Mouse (Mus musculus): ENCODE measurements around the gene Gm20388. TPM values are rescaled to one million over a fixed set of nuclear protein-coding genes. Genes with fewer than 3 reads are reported as not detected.

The Gm20388 gene
- total RNA-seq, 2 experiments from 2014 or later, result 1.3 to 8.5 TPM

DNA sequence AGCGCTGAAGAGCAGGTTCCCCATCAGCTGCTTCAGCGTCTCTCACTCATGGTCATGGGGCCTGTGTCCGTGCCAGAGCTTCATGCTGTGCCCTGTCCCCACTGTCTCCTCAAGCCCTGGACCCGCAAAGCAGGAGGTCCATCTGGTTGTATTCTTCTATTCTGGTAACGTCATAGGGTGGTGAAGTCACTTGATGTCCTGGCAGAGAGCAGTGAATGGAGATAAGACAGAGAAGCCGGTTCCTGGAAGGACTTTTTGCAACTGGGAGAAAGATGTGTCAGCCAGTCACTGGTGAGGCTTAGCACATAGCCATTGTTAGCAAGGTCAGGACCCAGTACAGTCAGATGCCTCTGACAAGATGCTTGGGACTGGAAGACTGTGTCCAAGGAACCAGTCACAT, 2172.8 kb downstream of the Gm20388 start:
- no peak for DNase-seq (ENCODE audit: low spot score in 2 of 2)

- no peak for DNase-seq (ENCODE audit: low spot score in 2 of 2)
Observed at GRCm38 (mm10) chr8:122084145-122084544, 2173.5 kb downstream of the Gm20388 start.

DNA sequence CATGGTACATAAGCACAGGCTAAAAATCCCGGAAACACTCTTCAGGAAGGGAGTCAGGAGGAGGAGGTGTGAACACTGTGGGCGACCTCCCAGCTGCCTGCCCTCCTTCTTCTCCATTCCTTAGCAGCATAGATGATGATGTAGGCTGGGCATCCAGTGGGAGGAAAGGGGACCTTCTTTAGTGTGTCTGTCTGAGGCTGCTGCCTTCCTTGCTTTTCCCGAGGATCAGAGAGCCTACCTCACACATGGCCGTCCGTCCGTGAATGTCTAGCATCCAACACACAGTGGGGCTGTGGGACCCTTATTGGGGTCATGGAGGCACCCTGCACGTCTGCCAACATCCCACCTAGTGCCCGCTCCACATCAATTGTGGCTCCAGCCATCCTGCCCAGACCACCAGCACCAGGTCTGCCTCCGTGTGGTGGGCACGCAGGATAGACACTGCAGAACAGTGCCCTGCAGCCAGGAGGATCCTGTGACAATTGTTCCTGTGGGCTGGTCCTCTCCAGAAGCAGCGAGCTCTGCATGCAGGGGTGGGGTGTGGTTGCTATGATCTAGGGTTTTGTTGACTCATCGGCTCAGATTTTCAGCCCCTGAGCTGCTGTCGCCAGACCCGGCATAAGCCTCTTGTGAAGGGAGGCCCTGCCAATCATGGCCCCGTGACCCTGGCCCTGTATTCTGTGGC, 2174.2 kb downstream of the Gm20388 start:
- DNase-seq (ENCODE audit: low spot score in 2 of 2), result no peak

DNA sequence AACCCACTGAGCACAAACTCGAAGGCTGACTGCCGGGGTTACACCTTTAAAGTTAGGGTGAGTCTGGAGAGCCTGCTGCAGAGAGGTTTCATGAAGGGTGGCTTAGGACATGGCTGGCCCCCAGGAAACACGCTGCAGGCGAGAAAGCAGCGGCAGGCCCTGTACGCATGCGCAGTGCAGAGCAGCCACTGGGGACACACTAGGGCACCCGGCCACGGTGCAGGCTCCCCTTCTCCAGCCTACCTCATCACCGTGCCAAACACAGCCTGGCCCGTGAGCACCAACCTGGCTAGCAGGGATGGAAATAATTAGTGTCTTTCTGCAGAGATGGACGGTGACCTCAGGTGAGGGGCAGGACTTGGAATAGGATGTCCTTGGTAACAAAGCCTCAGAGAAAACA, 2175.4 kb downstream of the Gm20388 start:
- no peak for DNase-seq (ENCODE audit: low spot score in 2 of 2)

DNA sequence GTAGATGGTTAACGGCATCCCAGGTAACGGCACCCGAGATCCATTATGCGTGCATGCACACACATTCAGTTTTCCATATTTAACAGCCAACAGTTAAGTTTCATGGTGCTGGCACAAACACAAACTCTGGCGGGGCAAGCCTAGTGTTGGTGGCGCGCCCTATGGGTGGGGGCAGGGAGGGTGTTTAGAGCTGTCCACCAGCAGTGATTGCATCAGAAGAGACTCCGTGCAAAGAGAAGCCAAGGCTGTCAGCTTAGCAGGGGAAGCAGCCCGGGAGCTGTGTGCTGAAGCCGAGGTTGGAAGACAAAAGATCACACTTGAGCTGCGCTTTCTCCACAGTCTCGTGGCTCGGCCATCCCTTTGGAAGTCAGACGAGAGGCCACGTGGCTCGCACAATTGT, 2178.0 kb downstream of the Gm20388 start:
- DNase-seq (ENCODE audit: low spot score in 2 of 2), result no peak

GRCm38 (mm10) chr8:122089186-122089700, 2178.6 kb downstream of the Gm20388 start:
- DNase-seq (ENCODE audit: low spot score in 2 of 2), result no peak

DNA sequence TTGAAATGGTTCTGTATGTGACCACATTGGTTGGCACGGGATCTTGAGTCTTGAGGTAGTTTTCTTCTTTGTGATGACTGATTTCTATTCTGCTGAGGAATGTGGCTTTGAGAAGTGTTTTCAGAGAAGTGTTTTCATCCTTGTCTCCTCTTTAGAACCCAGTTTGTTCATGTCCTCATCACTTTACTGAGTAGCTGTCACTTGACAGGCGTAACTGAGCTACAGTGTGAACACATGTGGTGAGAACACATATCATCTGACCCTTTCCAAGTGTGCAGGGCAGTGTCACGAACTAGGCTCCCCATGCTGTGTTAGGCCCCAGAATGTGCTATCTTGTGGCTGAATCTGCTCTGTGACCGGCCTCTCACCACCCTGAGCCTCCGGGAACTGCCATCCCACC, 2181.8 kb downstream of the Gm20388 start:
- no peak for DNase-seq (ENCODE audit: low spot score in 2 of 2)

DNA sequence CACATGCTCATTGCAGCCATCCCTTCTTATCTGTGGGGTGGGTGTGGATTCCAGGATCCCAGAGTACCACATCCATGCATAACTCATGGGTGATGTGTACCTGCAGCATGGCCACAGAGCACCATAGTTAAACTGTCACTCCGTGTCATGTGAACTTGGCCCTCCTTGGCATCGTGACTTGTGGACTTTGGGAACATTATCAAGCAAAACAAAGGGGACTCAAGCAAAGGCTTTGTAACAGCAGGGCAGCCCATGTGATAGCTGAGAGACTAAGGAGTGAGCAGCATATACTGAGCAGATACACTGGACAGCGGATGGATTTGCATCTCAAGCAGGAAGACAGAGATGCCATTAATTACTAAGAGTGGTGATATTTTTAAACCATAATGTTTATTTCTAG, 2188.1 kb downstream of the Gm20388 start:
- no peak for DNase-seq (ENCODE audit: low spot score in 2 of 2)

DNA sequence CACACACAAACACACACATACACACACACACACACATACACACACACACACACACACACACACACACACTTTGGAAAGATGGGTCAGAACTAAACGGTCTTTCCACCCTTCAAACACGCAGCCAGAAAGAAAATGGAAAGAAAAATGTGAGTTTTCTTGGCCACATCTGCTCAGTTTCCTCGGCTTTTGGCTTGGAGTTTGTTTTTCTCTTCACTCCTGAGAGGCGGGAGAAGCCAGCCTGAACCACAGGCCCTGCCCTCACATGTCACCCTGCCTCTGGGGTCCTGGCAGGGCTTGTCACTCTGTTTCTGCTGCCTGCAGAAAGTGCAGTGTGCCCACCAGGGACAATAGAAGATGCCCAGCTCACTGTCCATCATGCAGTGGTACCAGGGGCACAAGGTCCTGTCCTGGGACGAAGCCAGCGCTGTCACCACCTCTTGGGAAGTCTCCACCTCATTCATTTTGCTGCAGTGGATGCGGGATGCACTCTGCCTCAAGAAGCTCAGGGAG, 2189.1 kb downstream of the Gm20388 start:
- DNase-seq (ENCODE audit: low spot score in 2 of 2), result no peak

DNA sequence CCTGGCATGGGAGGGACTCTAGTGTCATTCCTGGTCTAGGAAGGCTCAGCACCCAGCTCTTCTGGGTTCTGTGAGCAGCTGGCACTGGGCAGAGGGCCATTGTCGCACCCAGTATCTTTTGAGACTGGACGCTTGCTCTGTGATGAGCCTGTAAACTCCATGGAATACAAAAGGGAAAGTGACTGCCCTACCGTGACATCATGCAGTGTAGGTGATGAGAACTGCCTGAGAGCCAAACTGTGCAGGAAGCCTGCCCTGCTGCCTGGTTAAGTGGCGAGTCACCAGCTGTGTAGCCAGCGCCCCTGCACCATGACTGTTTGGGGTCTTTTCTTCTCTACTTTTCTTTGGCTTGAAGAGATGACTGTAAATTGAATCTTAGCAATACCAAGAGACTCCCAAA, 2191.2 kb downstream of the Gm20388 start:
- no peak for DNase-seq (ENCODE audit: low spot score in 2 of 2)

DNA sequence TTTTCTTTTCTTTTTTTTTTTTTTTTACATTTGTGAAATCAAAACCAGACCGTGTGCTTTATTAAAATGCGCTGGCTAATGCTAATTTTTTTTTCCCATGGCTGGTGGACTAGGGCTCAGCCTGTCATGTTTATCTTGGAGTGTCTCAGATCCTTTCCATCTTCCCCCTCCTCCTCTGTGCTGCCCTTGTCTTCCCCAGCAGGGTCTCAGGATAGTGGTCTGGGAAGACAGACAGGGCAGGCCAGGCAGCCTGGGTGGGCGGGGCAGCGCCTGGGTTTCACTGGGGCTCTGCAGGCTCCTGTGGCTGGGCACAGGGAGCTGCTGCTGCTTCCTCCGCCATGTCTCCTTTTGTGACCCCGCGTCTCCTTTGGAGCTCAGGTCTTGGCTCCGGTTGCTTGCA, 2191.6 kb downstream of the Gm20388 start:
- no peak for DNase-seq (ENCODE audit: low spot score in 2 of 2)

DNA sequence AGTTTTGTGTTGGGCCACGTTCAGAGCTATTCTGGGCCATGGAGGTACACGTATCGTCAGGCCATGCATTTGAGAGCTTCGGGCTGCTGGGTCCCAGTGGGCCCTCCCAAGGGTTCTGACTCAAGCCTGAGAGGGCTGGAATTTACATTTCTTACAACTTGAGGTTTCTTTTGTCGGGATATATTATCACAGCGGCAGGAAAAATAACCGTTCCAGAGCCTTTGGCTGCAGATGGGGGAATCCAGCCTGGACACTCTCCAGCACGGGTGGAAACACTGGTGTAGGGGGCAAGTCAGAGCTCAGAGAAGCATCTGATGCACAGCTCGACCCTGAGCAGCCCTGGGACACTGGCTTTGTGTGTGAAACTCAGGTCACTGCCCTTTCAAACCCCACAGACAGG, 2192.6 kb downstream of the Gm20388 start:
- no peak for DNase-seq (ENCODE audit: low spot score in 2 of 2)

GRCm38 (mm10) chr8:122104658-122105057, 2194.0 kb downstream of the Gm20388 start:
- DNase-seq (ENCODE audit: low spot score in 2 of 2), result no peak

GRCm38 (mm10) chr8:122106270-122106669, 2195.6 kb downstream of the Gm20388 start:
- DNase-seq (ENCODE audit: low spot score in 2 of 2), result peak; percentile 42 to 56

DNA sequence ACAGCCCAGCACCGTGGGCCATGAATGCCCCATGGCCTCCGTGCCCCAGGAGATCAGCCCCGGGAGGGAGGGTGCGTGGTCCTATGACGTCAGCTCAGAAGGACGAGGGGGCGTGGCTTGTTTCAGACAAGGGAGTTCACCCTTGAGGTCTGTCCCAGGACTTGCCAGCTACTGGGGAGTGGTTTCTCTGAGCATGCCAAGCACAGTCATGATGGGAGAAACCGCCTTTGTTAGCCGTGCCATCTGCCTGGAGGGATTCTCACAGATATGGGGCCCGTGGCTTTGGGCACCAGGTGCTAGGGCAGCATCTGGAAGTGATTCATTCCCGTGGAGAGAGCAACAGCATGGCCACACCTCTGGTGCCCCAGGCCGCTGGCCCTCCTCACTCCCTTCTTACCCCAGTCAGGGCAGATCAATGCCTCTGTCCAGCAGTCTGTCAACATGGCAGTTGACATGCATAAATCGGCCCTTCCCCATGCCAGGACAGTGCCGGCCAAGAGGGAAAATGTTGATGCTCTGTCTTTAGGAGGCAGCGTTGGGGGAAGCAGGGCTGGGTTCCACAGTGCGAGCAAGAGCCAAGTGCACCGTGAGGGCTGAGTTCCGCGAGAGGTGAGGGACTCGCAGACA, 2199.7 kb downstream of the Gm20388 start:
- DNase-seq (ENCODE audit: low spot score in 2 of 2), result no peak

DNA sequence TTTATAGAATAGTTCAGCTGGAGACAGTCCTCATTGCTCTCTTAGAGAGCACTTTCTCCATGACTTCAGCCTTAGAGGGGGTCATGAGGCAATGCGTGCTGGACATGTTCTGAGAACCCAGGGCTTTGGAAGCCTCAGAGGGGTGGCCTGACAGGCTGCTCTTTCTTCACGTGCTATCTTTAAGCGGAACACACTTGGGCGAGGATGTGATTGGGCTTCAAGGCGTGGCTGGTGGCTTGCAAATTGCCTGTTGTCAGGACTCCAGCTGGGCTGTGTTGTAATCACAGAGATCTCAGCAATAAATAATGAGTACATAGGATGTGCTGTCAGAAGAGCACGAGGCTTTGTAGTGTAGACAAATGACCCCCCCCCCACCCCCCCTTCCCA, 2200.2 kb downstream of the Gm20388 start:
- DNase-seq (ENCODE audit: low spot score in 2 of 2), result no peak

GRCm38 (mm10) chr8:122111745-122112144, 2201.1 kb downstream of the Gm20388 start:
- DNase-seq (ENCODE audit: low spot score in 2 of 2), result no peak

DNA sequence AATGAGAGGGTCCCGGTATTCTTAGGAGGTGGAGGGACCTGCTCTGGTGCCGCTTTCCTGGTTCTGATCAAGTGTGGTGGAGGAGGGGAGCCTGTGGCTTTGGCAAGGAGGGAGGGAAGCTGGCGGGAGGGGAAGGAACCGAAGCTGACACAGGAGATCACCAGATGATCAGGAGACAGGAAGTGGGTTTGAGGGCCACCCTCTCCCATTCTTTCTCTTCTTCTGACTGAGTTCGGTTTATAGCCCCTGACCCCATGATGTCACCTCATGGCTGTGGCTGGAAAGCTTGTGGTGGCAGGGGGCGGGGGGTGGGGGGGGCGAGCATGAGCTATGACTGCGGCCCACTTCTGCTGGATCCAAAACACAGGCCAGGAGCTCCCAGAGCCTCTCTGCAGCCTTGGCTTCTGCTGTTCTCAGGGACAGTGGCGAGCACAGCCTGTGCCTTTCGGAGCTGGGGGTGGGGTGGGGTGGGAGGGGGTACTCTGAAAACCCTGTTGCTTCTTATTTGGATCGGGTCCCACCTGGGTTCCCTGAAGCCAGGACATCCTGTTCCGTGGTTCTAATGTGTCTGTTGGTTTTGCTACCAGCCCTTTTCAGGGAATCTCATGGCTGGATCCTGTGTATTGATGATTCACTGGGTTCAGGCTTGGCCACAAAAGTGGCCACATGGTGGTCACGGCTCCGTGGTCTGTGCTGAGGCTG, 2201.8 kb downstream of the Gm20388 start:
- no peak for DNase-seq (ENCODE audit: low spot score in 2 of 2)

DNA sequence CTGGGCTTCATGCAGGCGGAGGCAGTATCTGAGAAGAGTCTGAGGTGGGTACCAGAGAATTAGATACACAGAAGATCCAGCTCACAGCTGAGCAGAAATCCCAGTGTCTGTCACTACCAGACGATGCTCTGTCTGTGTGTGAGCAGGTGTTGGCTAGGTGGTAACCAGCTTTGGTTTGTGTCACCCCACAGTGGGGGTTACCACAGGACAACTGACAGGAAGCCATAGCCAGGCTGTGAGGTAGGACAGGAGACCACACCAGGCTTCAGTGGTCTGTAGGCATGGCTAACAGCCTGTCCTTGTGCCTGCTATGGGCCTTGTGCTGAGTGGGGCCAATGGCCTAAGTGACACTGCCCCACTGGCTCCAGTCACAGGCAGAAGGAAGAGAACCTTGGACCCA, 2204.2 kb downstream of the Gm20388 start:
- DNase-seq (ENCODE audit: low spot score in 2 of 2), result no peak

DNA sequence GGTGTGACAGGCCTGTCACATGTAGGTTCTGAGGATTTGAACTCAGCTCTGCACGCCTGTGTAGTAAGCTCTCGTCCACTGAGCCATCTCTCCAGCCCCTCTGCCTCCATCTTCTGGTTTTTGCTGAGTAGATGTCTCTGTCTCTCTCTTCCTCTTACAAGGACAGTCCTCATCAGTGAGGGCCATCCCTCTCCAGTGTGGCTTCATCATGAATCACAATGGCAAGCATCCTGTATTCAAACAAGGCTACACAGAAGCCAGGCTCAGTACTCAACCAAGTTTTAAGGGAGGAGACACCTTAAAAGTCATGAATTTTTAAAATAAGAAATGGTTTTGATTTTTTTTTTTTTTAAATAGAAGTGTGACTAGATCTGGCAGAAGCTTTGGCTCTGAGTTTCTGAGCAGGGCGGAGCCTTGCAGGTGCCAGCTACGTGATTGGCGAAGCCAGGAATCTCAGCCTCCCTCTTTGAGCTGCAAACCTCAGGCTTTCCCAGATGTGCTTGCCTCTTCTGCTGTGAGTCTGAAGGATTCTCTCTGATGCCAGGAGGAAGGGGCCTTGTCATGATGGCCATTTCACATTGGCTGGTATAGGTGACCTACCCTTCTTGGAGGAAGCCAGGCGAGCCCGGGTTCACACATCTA, 2206.2 kb downstream of the Gm20388 start:
- DNase-seq (ENCODE audit: low spot score in 2 of 2), result no peak

DNA sequence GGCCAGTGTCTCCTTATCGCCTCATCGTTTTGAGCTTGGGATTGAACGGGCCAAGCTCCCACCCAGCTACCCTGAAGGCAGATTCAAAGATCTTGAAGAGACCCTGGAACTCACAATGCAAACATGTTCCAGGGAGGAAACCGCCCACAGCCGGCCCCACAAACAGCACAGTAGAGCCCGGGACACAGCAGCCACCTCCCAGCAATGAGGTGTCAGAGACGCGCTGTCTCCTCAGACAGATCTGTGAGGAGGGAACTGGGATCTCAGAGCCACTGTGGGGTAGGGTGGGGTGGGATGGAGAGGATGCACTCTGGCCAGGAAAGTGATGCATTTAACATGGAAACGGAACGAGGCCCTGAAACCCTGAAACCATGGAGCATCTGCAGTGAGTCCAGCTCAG, 2207.5 kb downstream of the Gm20388 start:
- DNase-seq (ENCODE audit: low spot score in 2 of 2), result no peak

DNA sequence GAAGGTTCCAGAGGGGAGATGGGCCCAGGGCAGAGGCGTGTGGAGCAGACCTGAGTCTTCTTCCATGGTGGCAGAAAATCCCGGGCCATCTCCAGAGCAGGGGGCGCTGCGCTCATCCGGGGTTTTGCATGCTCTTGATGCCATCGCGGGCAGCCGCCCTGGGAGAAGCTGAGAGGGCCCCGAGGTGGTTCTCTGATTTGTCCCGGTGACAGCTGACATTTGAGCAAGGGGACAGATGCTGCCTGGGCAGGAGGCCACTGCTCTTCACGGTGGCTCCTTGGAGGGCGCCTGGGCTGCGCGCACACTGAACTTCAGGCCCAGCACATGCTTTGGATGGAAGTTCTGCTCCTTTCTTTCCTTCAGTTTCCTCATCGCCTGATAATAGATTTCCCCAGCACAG, 2207.9 kb downstream of the Gm20388 start:
- DNase-seq (ENCODE audit: low spot score in 2 of 2), result no peak

Data from adrenal gland, adult 18-20 months (tissue).